Mouse (Mus musculus) lung, adult 2 months (tissue): ENCODE data around the gene Chtop.

Experiments
- CTCF ChIP-seq: fragments of 200-500 bp; IDR thresholded peaks from 2 replicates; pipeline ENCODE4 v1.5.1; 2011; ENCODE audit warnings: mild to moderate bottlenecking, low read length, control low read depth; ENCODE audit not compliant: insufficient read depth
- POLR2A ChIP-seq: fragments of 200-500 bp; IDR thresholded peaks from 2 replicates; pipeline ENCODE4 v1.6.1; 2011; ENCODE audit warnings: low read depth, mild to moderate bottlenecking, control low read depth, low read length, borderline replicate concordance; ENCODE audit errors: extremely low read depth

- no peak for TF ChIP-seq CTCF
- TF ChIP-seq POLR2A = no peak
Observed at GRCm38 (mm10) chr3:90450874-90451273, 58.4 kb downstream of the Chtop start.
